Mouse (Mus musculus) neural tube, embryonic 11.5 days (tissue): ENCODE measurements around the gene Eva1c. TPM values are rescaled to one million over a fixed set of nuclear protein-coding genes. Genes with fewer than 3 reads are reported as not detected.

Experiments
- ATAC-seq: fragments of 200-750 bp; cut with Nextera tagmentation; 2 replicates; pipeline ENCODE4 v1.8.0; 2017; ENCODE audit warnings: moderate number of reproducible peaks, mild to moderate bottlenecking, moderate TSS enrichment, moderate library complexity; ENCODE audit not compliant: insufficient read depth, low FRiP score, low TSS enrichment
- DNase-seq: peaks from one replicate; pipeline ENCODE4 v3.0.0-alpha.2; 2015; ENCODE audit warnings: low spot score
- H3K27ac ChIP-seq: fragments of 300-500 bp; sonication (generic); 2 replicates; pipeline ENCODE4 v1.5.1; 2014; ENCODE audit warnings: low read depth, mild to moderate bottlenecking, low read length
- H3K27me3 ChIP-seq: fragments of 300-500 bp; sonication (generic); 2 replicates; pipeline ENCODE4 v1.6.1; 2014; ENCODE audit warnings: mild to moderate bottlenecking, low read length, mixed read lengths; ENCODE audit not compliant: control insufficient read depth, insufficient read depth
- H3K36me3 ChIP-seq: fragments of 300-500 bp; sonication (generic); 2 replicates; pipeline ENCODE4 v1.6.1; 2014; ENCODE audit warnings: mild to moderate bottlenecking, low read length, moderate library complexity, mixed read lengths; ENCODE audit not compliant: control insufficient read depth, insufficient read depth
- H3K4me1 ChIP-seq: fragments of 300-500 bp; sonication (generic); 2 replicates; pipeline ENCODE4 v1.6.1; 2014; ENCODE audit warnings: low read length, mixed read lengths; ENCODE audit not compliant: control insufficient read depth, insufficient read depth
- H3K4me2 ChIP-seq: fragments of 300-500 bp; sonication (generic); 2 replicates; pipeline ENCODE4 v1.6.1; 2014; ENCODE audit warnings: low read depth, mild to moderate bottlenecking, moderate library complexity
- H3K4me3 ChIP-seq: fragments of 300-500 bp; sonication (generic); 2 replicates; pipeline ENCODE4 v1.5.1; 2014; ENCODE audit warnings: low read depth, low read length
- H3K9ac ChIP-seq: fragments of 300-500 bp; sonication (generic); 2 replicates; pipeline ENCODE4 v1.6.1; 2014; ENCODE audit warnings: mild to moderate bottlenecking, low read length
- H3K9me3 ChIP-seq: fragments of 300-500 bp; sonication (generic); 2 replicates; pipeline ENCODE4 v1.6.1; 2016; ENCODE audit warnings: low read length; ENCODE audit not compliant: control insufficient read depth
- WGBS: fragments of 180-500 bp; shearing (Covaris S2); extraction: QIAGEN DNeasy Blood & Tissue Kit; methylation state at CpG from one replicate; pipeline ENCODE4 v1.1.7; 2014; 5-methylcytosine and 5-hydroxymethylcytosine counted together
- microRNA-seq: library from miRNA; unstranded; fragments of <30 nt; microRNA quantifications from one replicate; pipeline ENCODE4, GENCODE M21; 2016
- polyA plus RNA-seq: library from polyadenylated mRNA; unstranded; fragments of >200 nt; fragmentation: Nextera tagmentation; extraction: Ambion mirVana; gene quantifications from 2 replicates; pipeline ENCODE4 v1.2.1, GENCODE M21; 2014

Gene Eva1c
- polyA plus RNA-seq, 1 experiment from 2014 or later: 0.73 TPM

- ATAC-seq (no peak), DNase-seq (no peak)
- no peak overlapping the region for H3K4me3 ChIP-seq
Observed at GRCm38 (mm10) chr16:90953147-90953546, 126.6 kb downstream of the Eva1c start.

GRCm38 (mm10) chr16:90953770-90954169 lies 127.3 kb downstream of the Eva1c start:
- no peak for ATAC-seq
- 90% methylated on average over 6 of the region's 6 CpGs for WGBS

More at GRCm38 (mm10) chr16:90953147-90953546, 126.6 kb downstream of the Eva1c start:
- Histone ChIP-seq H3K27ac (no peak overlapping the region), H3K9me3 (no peaks in the 10 kb centered on the region), H3K9ac (no peak overlapping the region), H3K4me2 (no peak overlapping the region), H3K36me3 (peaks cover 3% of the 10 kb centered on the region; the same call in 1 of the 2 replicates), H3K4me1 (no peaks in the 10 kb centered on the region), H3K27me3 (no peaks in the 10 kb centered on the region)
- WGBS: 91% methylated on average over 9 of the region's 9 CpGs

More at GRCm38 (mm10) chr16:90953770-90954169, 127.3 kb downstream of the Eva1c start:
- Histone ChIP-seq H3K4me2 (no peak overlapping the region), H3K9ac (no peak overlapping the region), H3K27me3 (no peaks in the 10 kb centered on the region), H3K36me3 (peaks cover 3% of the 10 kb centered on the region; the same call in 1 of the 2 replicates), H3K4me1 (no peaks in the 10 kb centered on the region), H3K27ac (no peak overlapping the region), H3K9me3 (no peaks in the 10 kb centered on the region), H3K4me3 (no peak overlapping the region)
- no peak for DNase-seq

Small RNA genes within 50 kb of the gene (microRNA-seq; reads per million reads assigned to microRNA genes)
- not detected for gene Gm22933

Other genes with a start within 250 kb of the Eva1c start
- 63.6 TPM in 2 replicates for gene Mis18a, start 99.3 kb upstream of the Eva1c start, polyA plus RNA-seq
- 0.32 and 0.38 TPM in 2 replicates for gene Mrap, start 88.5 kb upstream of the Eva1c start, polyA plus RNA-seq
- gene Urb1, start 16.3 kb upstream of the Eva1c start, polyA plus RNA-seq: 12.8 and 14.0 TPM in 2 replicates
- gene Cfap298, start 108.4 kb downstream of the Eva1c start, polyA plus RNA-seq: 42.8 and 47.9 TPM in 2 replicates
- gene Synj1, start 184.6 kb downstream of the Eva1c start, polyA plus RNA-seq: 28.9 and 29.8 TPM in 2 replicates
- gene Paxbp1, start 217.8 kb downstream of the Eva1c start, polyA plus RNA-seq: 83.5 and 88.1 TPM in 2 replicates